Mouse (Mus musculus) bone marrow macrophage, adult 2 months (primary cell): Measurements from ENCODE around the gene Mrps7.

Source experiments
- CTCF ChIP-seq: IDR thresholded peaks from 2 replicates; pipeline ENCODE4 v1.5.1; 2012; ENCODE audit warnings: low read depth, mild to moderate bottlenecking, low read length, moderate library complexity
- POLR2A ChIP-seq: IDR thresholded peaks from 2 replicates; pipeline ENCODE4 v1.6.1; 2012; ENCODE audit warnings: mild to moderate bottlenecking, low read depth, low read length, borderline replicate concordance

- TF ChIP-seq CTCF (no peak), POLR2A (no peak)
Measured at GRCm38 (mm10) chr11:115584376-115585073, 19.2 kb upstream of the Mrps7 start.
